Mouse (Mus musculus) 3134 (cell line): ENCODE results near the gene Myh10.

ENCODE experiments used
- DNase-seq: peaks from one replicate; pipeline ENCODE4 v3.0.0-alpha.2; 2011; ENCODE audit warnings: low spot score; ENCODE audit not compliant: insufficient read length; ENCODE audit errors: extremely low read depth

Myh10 gene

GRCm38 (mm10) chr11:68745374-68746200, 54.2 kb downstream of the Myh10 start:
- DNase-seq: no peak

- DNase-seq: no peak
These were observed 56.8 kb downstream of the Myh10 start for GRCm38 (mm10) chr11:68748121-68748520.

GRCm38 (mm10) chr11:68750206-68750605, 58.8 kb downstream of the Myh10 start:
- no peak for DNase-seq

- DNase-seq: no peak
These were observed 59.6 kb downstream of the Myh10 start for GRCm38 (mm10) chr11:68750938-68751337.

- no peak for DNase-seq
These were observed 62.9 kb downstream of the Myh10 start for GRCm38 (mm10) chr11:68754283-68754682.

- DNase-seq: no peak
These were observed 65.3 kb downstream of the Myh10 start for GRCm38 (mm10) chr11:68756456-68757348.

- no peak for DNase-seq
These were observed 68.3 kb downstream of the Myh10 start for GRCm38 (mm10) chr11:68759691-68760090.

- no peak for DNase-seq
These were observed 69.8 kb downstream of the Myh10 start for GRCm38 (mm10) chr11:68761155-68761554.

- no peak for DNase-seq
These were observed 70.3 kb downstream of the Myh10 start for GRCm38 (mm10) chr11:68761664-68762063.

GRCm38 (mm10) chr11:68764622-68765021, 73.3 kb downstream of the Myh10 start:
- DNase-seq: no peak

- no peak for DNase-seq
These were observed 76.6 kb downstream of the Myh10 start for GRCm38 (mm10) chr11:68767762-68768542.

GRCm38 (mm10) chr11:68769770-68770510, 78.6 kb downstream of the Myh10 start:
- DNase-seq: no peak

- DNase-seq: no peak
These were observed 84.8 kb downstream of the Myh10 start for GRCm38 (mm10) chr11:68776147-68776655.

GRCm38 (mm10) chr11:68777933-68778332, 86.6 kb downstream of the Myh10 start:
- DNase-seq: no peak

- DNase-seq: no peak
These were observed 87.5 kb downstream of the Myh10 start for GRCm38 (mm10) chr11:68778855-68779254.

- DNase-seq: no peak
These were observed 88.5 kb downstream of the Myh10 start for GRCm38 (mm10) chr11:68779735-68780465.

GRCm38 (mm10) chr11:68780466-68781114, 89.2 kb downstream of the Myh10 start:
- no peak for DNase-seq

- no peak for DNase-seq
These were observed 91.0 kb downstream of the Myh10 start for GRCm38 (mm10) chr11:68782336-68782735.

- DNase-seq: no peak
These were observed 94.5 kb downstream of the Myh10 start for GRCm38 (mm10) chr11:68785813-68786212.
